Mouse (Mus musculus): ENCODE measurements at regions not wholly inside any gene's neighbourhood (a gene's known extent, or its start where the extent isn't known, plus 50 kb on each side); places are given as distances from the start of the nearest gene placed in this dataset.

GRCm38 (mm10) chr8:36041222-36041864, 275.8 kb downstream of the Gm19410 start:
- DNase-seq (ENCODE audit: low read depth, low spot score) = no peak

GRCm38 (mm10) chr8:36042594-36042993, 277.0 kb downstream of the Gm19410 start:
- no peak for DNase-seq (ENCODE audit: low read depth, low spot score)

Measured in mesoderm, embryonic 11.5 days (tissue).